ENCODE assay signal across 9 mouse cellular contexts in genomic region chr13:56613366-56613998, GRCm38 (mm10). TPM values are rescaled to one million over a fixed set of nuclear protein-coding genes. Genes with fewer than 3 reads are reported as not detected.
DNase-seq lines count a peak whose midpoint lies in the region; TF ChIP-seq lines count a peak whose summit lies in the region.
"Had no signal": no experiment of that assay in that cellular context is flagged by ENCODE, and none has a peak within 500 bp of the region (broad histone marks: within the 10 kb centered on the region; RNA-seq: fewer than 3 reads in every experiment).

No protein-coding gene starts in this region.

- peak overlapping the region; percentile 18; the same call in 1 of the 2 replicates for H3K27ac ChIP-seq in layer of hippocampus, adult 2 months
- peak overlapping the region; percentile 81 for H3K27ac ChIP-seq in gastrocnemius, adult 2 months
- peak overlapping the region; percentile 50 for H3K27ac ChIP-seq in small intestine, adult 2 months (ENCODE audit: insufficient read depth, low read depth, low read length)
- H3K27ac ChIP-seq: liver, embryonic 14.5 days had no signal

- intact Hi-C loops in gastrocnemius, adult 2 months (cut with DNase I), result no loop called here

- H3K27me3 ChIP-seq in small intestine, adult 2 months (ENCODE audit: control insufficient read depth, insufficient read depth, low read length), result no peaks in the 10 kb centered on the region

- DNase-seq in layer of hippocampus, adult 2 months (ENCODE audit: low spot score in 2 of 2), result no peak
- no peak for DNase-seq in layer of hippocampus, adult 9-10 months (ENCODE audit: low spot score)
- DNase-seq in brain, adult 2 months (ENCODE audit: low read depth, low spot score), result peak; percentile 76
- peak; percentile 86 for DNase-seq in gastrocnemius, adult 2 months
- DNase-seq in kidney, postnatal 4 days, result peak; percentile 37 to 50
- DNase-seq in testis, postnatal 14 days (ENCODE audit: low spot score), result no peak
- DNase-seq in ovary, postnatal 10 days (ENCODE audit: low spot score), result no peak

- no peak for TF ChIP-seq CTCF in layer of hippocampus, adult 2 months (conservative IDR thresholded peaks at IDR 0.05)
- no peak for TF ChIP-seq CTCF in gastrocnemius, adult 2 months (IDR thresholded peaks at IDR 0.05)
- TF ChIP-seq CTCF in small intestine, adult 2 months (IDR thresholded peaks at IDR 0.05; ENCODE audit: extremely low read depth, insufficient read length, insufficient replicate concordance, low read depth, low read length), result no peak

- peaks cover 58% of the 10 kb centered on the region for H3K4me1 ChIP-seq in small intestine, adult 2 months (ENCODE audit: control insufficient read depth, insufficient read depth, insufficient read length, low read length)

- H3K4me3 ChIP-seq in layer of hippocampus, adult 2 months, result no peak overlapping the region
- peak overlapping the region; percentile 75 for H3K4me3 ChIP-seq in gastrocnemius, adult 2 months
- no peak overlapping the region for H3K4me3 ChIP-seq in small intestine, adult 2 months (ENCODE audit: low read depth, low read length)

- peaks cover 23% of the 10 kb centered on the region for H3K36me3 ChIP-seq in small intestine, adult 2 months (ENCODE audit: control insufficient read depth, insufficient read depth, low read length)

- 7% methylated on average over 9 of the region's 9 CpGs for WGBS in small intestine, adult 2 months

- TF ChIP-seq POLR2A in small intestine, adult 2 months (IDR thresholded peaks at IDR 0.05; ENCODE audit: low read depth, low read length), result no peak

RNA-seq across cellular contexts. Expression of gene Tgfbi, which starts 4.2 kb away (rescaled TPM):
- 1 to 10 TPM; 3.1 to 3.8 TPM for total RNA-seq in layer of hippocampus, adult 2 months (2021)
- total RNA-seq in gastrocnemius, adult 2 months (2021), result 10 to 100 TPM; 13.0 to 24.8 TPM
- polyA plus RNA-seq in small intestine, adult 2 months (2012; rRNA removed), result 67.9 and 221 TPM in 2 replicates

Comparison
In these comparisons a context has a peak if more than half of its experiments do, and no peak if none do; other contexts are left out.
1. DNase-seq: peak in brain, adult 2 months (single experiment), gastrocnemius, adult 2 months (single experiment) and kidney, postnatal 4 days (2 of 2); none in layer of hippocampus, adult 2 months (0 of 2), layer of hippocampus, adult 9-10 months (single experiment), testis, postnatal 14 days (single experiment) and ovary, postnatal 10 days (single experiment).
2. H3K27ac ChIP-seq: peak in every context shown above with its lines; median percentile 81 in gastrocnemius, adult 2 months; 50 in small intestine, adult 2 months; 18 in layer of hippocampus, adult 2 months.